In the genomic region with DNA sequence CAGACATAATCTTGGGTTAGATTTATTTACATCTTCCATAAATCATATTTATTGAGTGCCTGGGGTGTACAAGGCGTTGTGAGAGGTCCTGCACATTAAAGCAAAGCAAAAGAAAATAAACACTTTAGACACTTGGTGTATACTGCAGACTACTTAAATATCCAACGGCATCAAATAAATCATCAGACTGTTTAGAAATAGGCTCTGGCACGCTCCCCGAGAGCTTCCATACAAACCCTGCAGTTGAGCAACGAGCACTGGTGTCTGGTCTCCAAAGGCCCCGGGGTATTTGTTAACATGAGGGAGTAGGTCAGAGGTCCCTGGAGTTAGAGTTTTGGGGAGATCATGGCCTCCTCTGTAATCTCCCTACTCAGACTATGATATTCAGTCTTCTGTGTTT, we compare ENCODE assay signal across 17 mouse cellular contexts.
DNase-seq lines count a peak whose midpoint lies in the region; ATAC-seq and TF ChIP-seq lines count a peak whose summit lies in the region.
"Had no signal": no experiment of that assay in that cellular context is flagged by ENCODE, and none has a peak within 500 bp of the region (broad histone marks: within the 10 kb centered on the region; RNA-seq: fewer than 3 reads in every experiment).

No protein-coding gene starts in this region.

- H3K4me2 ChIP-seq in intestine, postnatal 0 days (replicated peaks; ENCODE audit: low read depth): 0 out of 2 replicates have a peak overlapping the region, but pooled peaks have one; percentile 9
- H3K4me2 ChIP-seq in hindbrain, embryonic 14.5 days (replicated peaks): no peak overlapping the region
- H3K4me2 ChIP-seq in hindbrain, embryonic 16.5 days (ENCODE audit: low read length): no peak overlapping the region
- H3K4me2 ChIP-seq: embryonic facial prominence, embryonic 13.5 days; forebrain, embryonic 13.5 days; heart, embryonic 13.5 days; neural tube, embryonic 13.5 days had no signal

- peak; percentile 66 for DNase-seq in gastrocnemius, adult 2 months
- no peak for DNase-seq in gastrocnemius, postnatal 4 days (ENCODE audit: low spot score in 2 of 2)
- peak; percentile 74 for DNase-seq in adipocyte (ENCODE audit: low spot score)
- DNase-seq in lung, postnatal 4 days: peak; percentile 32 to 57
- DNase-seq in layer of hippocampus, adult 9-11 months: no peak
- no peak for DNase-seq in hindbrain, embryonic 14.5 days (ENCODE audit: low spot score)
- DNase-seq: cerebellum, postnatal 25 days; layer of hippocampus, postnatal 36 days; liver, postnatal 0 days; midbrain, embryonic 14.5 days had no signal

- no peak for TF ChIP-seq CTCF in gastrocnemius, adult 2 months (IDR thresholded peaks at IDR 0.05)
- TF ChIP-seq CTCF in intestine, postnatal 0 days (IDR thresholded peaks at IDR 0.05; ENCODE audit: low read depth): no peak

- no peak overlapping the region for H3K9ac ChIP-seq in intestine, postnatal 0 days (ENCODE audit: low read depth, low read length)
- H3K9ac ChIP-seq in hindbrain, embryonic 14.5 days: no peak overlapping the region
- no peak overlapping the region for H3K9ac ChIP-seq in hindbrain, embryonic 16.5 days (ENCODE audit: low read depth, low read length)
- H3K9ac ChIP-seq: embryonic facial prominence, embryonic 13.5 days; forebrain, embryonic 13.5 days; heart, embryonic 13.5 days; liver, postnatal 0 days; neural tube, embryonic 13.5 days had no signal

- no peak overlapping the region for H3K4me3 ChIP-seq in gastrocnemius, adult 2 months
- H3K4me3 ChIP-seq in intestine, postnatal 0 days (ENCODE audit: low read depth, low read length): no peak overlapping the region
- H3K4me3 ChIP-seq in hindbrain, embryonic 14.5 days (replicated peaks; ENCODE audit: low read length): no peak overlapping the region
- no peak overlapping the region for H3K4me3 ChIP-seq in hindbrain, embryonic 16.5 days (ENCODE audit: low read length)
- H3K4me3 ChIP-seq: embryonic facial prominence, embryonic 13.5 days; forebrain, embryonic 13.5 days; heart, embryonic 13.5 days; neural tube, embryonic 13.5 days had no signal

- H3K9me3 ChIP-seq in intestine, postnatal 0 days (ENCODE audit: control insufficient read depth): no peaks in the 10 kb centered on the region
- no peaks in the 10 kb centered on the region for H3K9me3 ChIP-seq in hindbrain, embryonic 14.5 days (ENCODE audit: control insufficient read depth, low read length)
- H3K9me3 ChIP-seq in hindbrain, embryonic 16.5 days (ENCODE audit: control insufficient read depth, low read length): no peaks in the 10 kb centered on the region
- H3K9me3 ChIP-seq: embryonic facial prominence, embryonic 13.5 days; forebrain, embryonic 13.5 days; heart, embryonic 13.5 days; neural tube, embryonic 13.5 days had no signal

- no peaks in the 10 kb centered on the region for H3K4me1 ChIP-seq in intestine, postnatal 0 days (replicated peaks; ENCODE audit: control insufficient read depth, insufficient read depth, low read length)
- H3K4me1 ChIP-seq in hindbrain, embryonic 14.5 days (replicated peaks; ENCODE audit: control insufficient read depth, insufficient read depth, low read length): no peaks in the 10 kb centered on the region
- H3K4me1 ChIP-seq in hindbrain, embryonic 16.5 days (ENCODE audit: control insufficient read depth, insufficient read depth, low read depth, low read length): no peaks in the 10 kb centered on the region

- ATAC-seq in intestine, postnatal 0 days: no peak
- no peak for ATAC-seq in hindbrain, embryonic 14.5 days (ENCODE audit: low FRiP score)
- ATAC-seq in hindbrain, embryonic 16.5 days: no peak
- ATAC-seq: forebrain, embryonic 13.5 days; liver, postnatal 0 days had no signal

- H3K27ac ChIP-seq in gastrocnemius, adult 2 months: peak overlapping the region; percentile 53; the same call in 1 of the 2 replicates
- H3K27ac ChIP-seq in intestine, postnatal 0 days (ENCODE audit: low read depth, low read length): no peak overlapping the region
- H3K27ac ChIP-seq in hindbrain, embryonic 14.5 days: no peak overlapping the region
- no peak overlapping the region for H3K27ac ChIP-seq in hindbrain, embryonic 16.5 days (ENCODE audit: low read depth, low read length)
- H3K27ac ChIP-seq: embryonic facial prominence, embryonic 13.5 days; forebrain, embryonic 13.5 days; heart, embryonic 13.5 days; neural tube, embryonic 13.5 days had no signal

- H3K36me3 ChIP-seq in intestine, postnatal 0 days (ENCODE audit: control insufficient read depth, insufficient read depth): no peaks in the 10 kb centered on the region
- no peaks in the 10 kb centered on the region for H3K36me3 ChIP-seq in hindbrain, embryonic 14.5 days (replicated peaks; ENCODE audit: control insufficient read depth, insufficient read depth)
- no peaks in the 10 kb centered on the region for H3K36me3 ChIP-seq in hindbrain, embryonic 16.5 days (ENCODE audit: control insufficient read depth, insufficient read depth, low read length)
- H3K36me3 ChIP-seq: embryonic facial prominence, embryonic 13.5 days; G1E; heart, embryonic 13.5 days; neural tube, embryonic 13.5 days had no signal

- WGBS in intestine, postnatal 0 days: 44% methylated on average over 6 of the region's 6 CpGs
- WGBS in hindbrain, embryonic 14.5 days: 69% methylated on average over 6 of the region's 6 CpGs
- 76% methylated on average over 6 of the region's 6 CpGs for WGBS in hindbrain, embryonic 16.5 days

- intact Hi-C loops in gastrocnemius, adult 2 months (cut with DNase I): no loop called here

- peaks cover 5% of the 10 kb centered on the region; the same call in 1 of the 2 replicates for H3K27me3 ChIP-seq in intestine, postnatal 0 days (replicated peaks; ENCODE audit: control insufficient read depth, insufficient read depth, low read length)
- no peaks in the 10 kb centered on the region for H3K27me3 ChIP-seq in hindbrain, embryonic 14.5 days (ENCODE audit: control insufficient read depth, insufficient read depth, low read length)
- H3K27me3 ChIP-seq in hindbrain, embryonic 16.5 days (replicated peaks; ENCODE audit: control insufficient read depth, insufficient read depth, low read length): no peaks in the 10 kb centered on the region

Comparison
In these comparisons a context has a peak if more than half of its experiments do, and no peak if none do; other contexts are left out.
1. DNase-seq: peak in gastrocnemius, adult 2 months (single experiment), adipocyte (single experiment) and lung, postnatal 4 days (2 of 2); none in gastrocnemius, postnatal 4 days (0 of 2), layer of hippocampus, adult 9-11 months (single experiment) and hindbrain, embryonic 14.5 days (single experiment).